Mouse (Mus musculus) erythroblast, adult 5-6 weeks (primary cell): Measurements from ENCODE around the gene Nme2. TPM values are rescaled to one million over a fixed set of nuclear protein-coding genes. Genes with fewer than 3 reads are reported as not detected.
"Not testable (repeated sequence)": the region's sequence is repeated elsewhere in the genome, so short reads cannot be mapped to it uniquely, and the experiment has no call there.

Source experiments
- ATAC-seq: replicated peaks from 2 replicates; pipeline ENCODE4 v1.8.0; 2016; ENCODE audit warnings: moderate number of reproducible peaks, mild to moderate bottlenecking, moderate TSS enrichment, inconsistent platforms; ENCODE audit not compliant: poor library complexity, low FRiP score, severe bottlenecking
- total RNA-seq, 2 experiments: library from RNA; stranded (forward) in 1 of 2; stranded (reverse) in 1 of 2; fragments of 150-400 nt in 1 of 2; fragments of 200-764, 138-1000 nt in 1 of 2; gene quantifications; 2 replicates each; pipeline versions ENCODE4 v1.2.3 to v1.2.4; 2015 to 2017; ENCODE audit warnings: low replicate concordance in 2 of 2

Gene Nme2
- total RNA-seq, 2 experiments from 2014 or later = 11.8 to 53.4 TPM

DNA sequence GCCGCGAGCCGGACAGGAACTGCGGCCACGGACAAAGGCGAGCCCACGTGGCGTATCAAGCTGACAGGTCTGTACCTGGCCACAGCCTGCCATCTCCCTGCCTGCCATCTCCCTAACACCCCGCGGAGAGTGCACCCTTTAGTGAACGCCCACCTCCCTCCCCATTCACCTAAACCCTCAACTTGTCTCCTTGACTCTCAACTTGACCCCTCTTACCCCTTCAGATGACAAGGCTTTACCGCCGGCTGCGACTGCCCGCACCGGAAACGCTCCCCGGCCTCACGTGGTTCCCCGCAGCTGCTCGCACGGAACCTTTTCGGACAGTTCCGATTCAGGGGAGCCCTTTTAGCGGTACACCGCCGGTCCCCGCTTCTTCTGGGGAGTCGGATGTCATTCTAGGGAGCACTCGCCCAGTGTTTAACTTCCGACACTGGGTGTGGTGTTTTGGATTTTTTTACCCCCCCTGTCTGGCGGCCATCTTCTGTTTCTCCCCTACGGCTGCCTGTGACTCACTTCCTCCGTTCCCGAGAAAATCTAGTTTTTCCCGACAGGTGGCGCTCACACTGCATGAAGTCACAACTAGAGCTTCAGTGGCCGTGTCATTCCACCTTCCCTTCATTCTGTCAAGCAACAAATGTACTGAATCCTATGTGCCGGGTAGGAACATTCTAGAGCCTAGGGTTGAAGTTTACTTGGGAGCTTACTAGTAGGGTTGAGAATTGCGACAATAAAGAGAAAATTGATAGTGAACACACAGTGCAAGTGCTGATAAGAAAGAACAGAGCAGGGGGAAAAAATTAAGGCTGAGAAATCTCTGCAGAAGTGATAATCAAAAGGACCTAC, 12.2 kb upstream of the Nme2 start, which contains the start of the genes Gm20390 and Nme1:
TSS of gene Gm20390 (minus strand) at position 289 of the 843 bp plus-strand sequence.
TSS of gene Nme1 (minus strand) at position 517 of the 843 bp plus-strand sequence.
- ATAC-seq = peak; percentile 94

DNA sequence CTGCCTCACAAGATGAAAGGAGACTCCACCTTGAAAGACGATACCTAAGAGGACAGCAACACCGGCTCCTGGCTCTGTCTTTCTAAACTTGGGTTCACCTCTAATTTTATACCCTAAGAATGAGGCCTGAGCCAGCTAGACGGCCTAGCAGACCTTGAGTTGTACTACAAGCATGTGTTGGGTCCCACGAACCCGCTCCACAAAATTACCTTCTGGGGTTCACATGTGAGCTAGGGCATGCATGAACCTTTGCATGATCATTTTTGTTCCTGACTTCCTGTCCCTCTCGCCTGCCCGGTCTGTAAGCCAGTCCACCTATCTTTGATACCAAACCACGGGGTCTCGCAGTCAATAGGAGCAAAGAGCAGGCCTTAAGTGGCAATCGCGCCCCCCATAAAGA, 11.3 kb upstream of the Nme2 start:
- ATAC-seq = peak; percentile 12; the same call in 1 of the 2 replicates

DNA sequence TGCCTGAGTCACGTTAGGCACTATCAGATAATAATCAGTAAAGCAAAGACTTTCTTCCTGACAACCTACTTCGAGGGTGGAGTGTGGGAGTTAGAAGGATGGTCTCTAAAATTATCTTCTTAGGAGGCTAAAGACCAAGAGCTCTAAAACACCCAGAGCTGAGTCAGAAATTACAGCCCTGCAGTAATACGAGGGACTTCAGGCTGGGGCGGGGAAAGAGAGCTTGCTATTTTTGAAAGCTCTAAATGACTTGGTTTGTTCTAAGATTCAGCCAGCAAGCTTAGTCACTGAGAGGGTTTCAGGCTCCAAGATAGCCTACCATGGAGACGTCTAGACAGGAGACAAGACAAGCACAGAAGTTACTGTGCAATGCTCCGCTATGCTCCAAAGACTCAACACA, 9.3 kb upstream of the Nme2 start:
- ATAC-seq = no peak

DNA sequence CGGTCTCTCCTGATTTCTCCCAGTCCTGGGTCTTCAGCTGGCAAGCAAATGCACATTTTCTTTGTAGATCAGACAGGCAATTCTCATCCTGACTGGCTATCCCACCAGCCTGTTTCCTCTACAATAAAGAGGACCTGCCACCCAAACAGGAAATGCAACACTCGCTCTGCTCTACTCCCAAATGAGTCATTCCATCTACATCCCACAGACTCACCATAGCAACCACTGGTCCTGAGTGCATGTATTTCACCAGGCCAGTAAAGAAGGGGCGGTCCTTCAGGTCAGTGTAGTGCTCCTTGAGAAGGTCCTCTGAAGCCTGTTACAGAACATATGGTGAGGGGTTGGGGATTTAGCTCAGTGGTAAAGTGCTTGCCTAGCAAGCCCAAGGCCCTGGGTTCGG, 7.0 kb upstream of the Nme2 start:
- no peak for ATAC-seq

DNA sequence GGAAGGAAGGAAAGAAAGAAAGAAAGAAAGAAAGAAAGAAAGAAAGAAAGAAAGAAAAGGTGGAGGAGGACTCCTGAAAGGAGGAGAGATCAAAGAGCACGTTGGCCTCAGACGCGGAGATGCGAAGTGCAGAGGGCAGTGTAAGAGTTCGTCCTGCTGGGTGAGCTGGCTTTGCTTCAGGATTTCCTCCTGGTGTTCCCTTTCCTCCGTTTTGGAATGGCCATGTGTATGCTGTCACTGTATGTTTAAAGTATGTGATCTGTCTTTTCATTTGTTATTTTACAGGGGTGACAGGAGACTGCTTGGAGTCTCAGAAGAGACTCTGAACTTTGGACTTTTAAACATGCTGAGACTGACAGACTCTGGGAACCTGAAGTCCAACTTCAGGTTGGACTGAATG, 5.4 kb upstream of the Nme2 start:
- ATAC-seq = no peak

DNA sequence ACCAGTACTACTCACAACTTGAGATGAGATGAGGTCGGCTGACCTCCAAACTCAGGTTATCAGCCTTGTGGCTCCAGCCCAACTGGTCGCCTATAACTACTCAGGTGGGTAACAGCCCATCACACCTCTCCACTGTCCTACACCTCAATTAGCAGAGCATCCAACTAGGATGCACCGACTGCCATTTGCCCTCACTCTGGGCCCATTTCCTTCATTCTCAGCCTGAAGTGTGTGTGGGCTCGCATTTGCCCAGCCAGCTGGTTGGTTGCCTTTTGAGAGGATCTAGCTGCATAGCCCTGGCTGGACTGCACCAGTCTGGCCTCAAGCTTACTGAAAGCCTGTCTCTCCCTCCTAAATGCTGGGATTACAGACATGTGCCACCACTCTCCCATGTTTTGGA, 1.7 kb upstream of the Nme2 start:
- no peak for ATAC-seq

DNA sequence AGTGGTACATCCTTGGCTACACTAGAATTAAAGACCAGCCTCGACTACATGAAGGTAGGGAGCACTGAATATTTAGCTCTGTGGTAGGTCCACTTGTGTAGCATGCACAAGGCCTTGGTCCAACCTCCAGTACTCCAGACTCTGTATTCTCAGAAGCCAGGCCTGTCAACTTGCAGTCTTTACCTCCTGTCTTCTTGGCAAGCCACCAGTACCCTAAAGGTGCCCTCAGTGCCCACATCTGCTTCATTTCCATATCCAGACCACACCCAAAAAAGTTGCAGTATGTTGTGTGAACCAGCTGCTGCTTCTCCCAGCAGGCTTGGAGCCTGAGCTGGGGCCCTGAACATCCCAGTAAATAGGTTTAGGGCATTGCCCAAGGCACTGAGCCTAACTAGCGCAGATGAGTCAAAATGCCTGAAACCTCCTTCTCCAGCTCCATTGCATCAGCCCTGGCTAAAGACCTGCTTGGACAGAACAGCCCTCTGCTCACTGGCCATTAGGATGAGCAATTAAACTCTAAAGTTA, 1.0 kb upstream of the Nme2 start:
- ATAC-seq = no peak

DNA sequence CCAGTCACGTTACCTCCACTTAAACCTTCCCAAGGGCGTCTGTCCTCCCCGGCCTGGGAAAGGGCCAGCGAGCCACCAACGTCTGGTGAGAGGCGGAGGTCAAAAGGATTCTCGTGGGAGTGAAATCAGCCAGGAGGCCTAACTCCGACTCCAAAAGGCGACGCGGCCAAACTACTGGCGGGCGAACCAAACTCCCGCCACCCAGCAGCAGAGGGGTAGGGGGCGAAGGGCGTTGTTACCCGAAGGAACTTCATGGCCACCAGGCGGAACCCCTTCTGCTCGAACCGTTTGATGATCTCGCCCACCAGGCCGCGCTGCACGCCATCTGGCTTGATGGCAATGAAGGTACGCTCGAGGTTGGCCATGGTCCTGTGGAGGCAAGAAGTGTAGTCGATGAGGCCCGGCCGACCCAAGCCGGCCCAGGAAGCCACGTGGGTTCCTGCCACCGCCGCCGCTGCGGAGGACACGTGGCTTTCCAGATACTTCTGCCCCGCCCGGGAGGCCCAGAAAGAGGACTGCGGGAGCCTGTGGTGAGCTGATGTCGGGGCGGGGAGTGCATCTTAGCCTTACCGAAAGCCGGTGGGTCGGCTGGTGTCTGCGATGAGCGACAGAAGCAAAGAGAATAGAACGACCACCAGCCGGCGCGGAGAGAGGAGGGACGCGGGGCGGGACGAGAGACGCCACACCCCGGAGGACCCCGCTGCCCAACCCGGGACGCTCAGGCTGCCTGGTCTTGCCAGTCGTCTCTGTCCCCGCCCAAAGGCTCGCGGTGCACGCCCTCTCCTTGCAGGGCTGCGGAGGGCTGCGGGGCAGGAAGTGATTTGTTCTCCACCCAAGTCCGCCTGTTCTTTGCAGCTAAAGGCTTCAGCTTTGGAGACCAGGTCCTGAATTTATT, 556 bp downstream of the Nme2 start:
- peak; percentile 96 for ATAC-seq

DNA sequence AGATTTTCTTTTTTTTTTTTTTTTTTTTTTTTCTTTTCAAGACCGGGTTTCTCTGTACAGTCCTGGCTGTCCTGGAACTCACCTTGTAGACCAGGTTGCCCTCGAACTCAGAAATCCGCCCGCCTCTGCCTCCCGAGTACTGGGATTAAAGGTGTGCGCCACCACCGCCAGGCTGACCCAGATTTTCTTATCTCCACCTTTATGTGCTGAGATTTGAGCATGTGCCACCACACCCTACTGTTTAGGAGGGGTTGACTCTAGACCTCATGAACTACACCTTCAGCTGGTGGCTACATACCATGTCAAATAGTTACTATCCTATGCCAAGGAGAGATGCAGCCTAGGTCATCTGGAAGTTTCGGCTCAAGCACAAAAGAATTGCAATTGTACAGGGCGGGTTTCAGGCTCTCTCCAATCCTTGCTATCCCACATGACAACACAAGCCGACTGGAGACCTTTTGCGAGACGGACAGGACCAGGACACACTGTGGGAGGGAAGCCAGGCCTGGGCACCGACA, 1.3 kb downstream of the Nme2 start:
- no peak for ATAC-seq

DNA sequence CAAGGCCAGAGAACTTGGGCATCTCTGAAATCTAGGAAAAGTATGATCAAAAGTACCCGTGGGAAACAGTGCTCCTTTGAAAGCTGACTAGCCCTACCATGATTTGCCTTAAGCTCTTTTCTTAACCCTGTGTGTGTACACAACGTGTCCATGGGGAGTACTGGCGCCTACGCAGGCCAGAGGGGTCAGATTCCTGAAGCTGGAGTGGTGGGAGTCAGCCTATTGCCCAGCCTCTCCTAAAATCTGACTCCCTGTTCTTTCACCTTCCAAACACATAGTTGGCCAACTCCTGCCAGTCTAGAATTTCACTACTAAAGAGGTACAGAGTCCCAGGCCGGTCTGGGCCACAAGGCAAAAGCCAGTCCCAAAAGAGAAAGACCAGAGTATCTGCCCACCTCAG, 3.7 kb downstream of the Nme2 start:
- no peak for ATAC-seq

DNA sequence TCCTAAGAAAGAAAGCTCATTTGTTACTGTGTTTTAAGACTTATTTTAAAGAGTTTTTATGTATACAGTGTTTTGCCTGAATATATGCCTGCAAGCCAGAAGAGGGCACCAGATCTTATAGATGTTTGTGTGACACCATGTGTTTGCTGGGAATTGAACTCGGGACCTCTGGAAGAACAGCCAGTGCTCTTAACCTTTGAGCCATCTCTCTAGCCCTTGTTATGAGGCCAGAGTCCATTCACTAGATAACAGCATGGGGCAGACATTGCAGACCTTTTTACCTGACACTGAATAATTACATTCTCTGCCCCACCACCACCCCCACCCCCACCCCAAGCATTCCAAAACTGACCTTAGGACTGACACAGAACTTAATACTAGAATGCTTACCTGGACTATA, 6.0 kb downstream of the Nme2 start:
- no peak for ATAC-seq

DNA sequence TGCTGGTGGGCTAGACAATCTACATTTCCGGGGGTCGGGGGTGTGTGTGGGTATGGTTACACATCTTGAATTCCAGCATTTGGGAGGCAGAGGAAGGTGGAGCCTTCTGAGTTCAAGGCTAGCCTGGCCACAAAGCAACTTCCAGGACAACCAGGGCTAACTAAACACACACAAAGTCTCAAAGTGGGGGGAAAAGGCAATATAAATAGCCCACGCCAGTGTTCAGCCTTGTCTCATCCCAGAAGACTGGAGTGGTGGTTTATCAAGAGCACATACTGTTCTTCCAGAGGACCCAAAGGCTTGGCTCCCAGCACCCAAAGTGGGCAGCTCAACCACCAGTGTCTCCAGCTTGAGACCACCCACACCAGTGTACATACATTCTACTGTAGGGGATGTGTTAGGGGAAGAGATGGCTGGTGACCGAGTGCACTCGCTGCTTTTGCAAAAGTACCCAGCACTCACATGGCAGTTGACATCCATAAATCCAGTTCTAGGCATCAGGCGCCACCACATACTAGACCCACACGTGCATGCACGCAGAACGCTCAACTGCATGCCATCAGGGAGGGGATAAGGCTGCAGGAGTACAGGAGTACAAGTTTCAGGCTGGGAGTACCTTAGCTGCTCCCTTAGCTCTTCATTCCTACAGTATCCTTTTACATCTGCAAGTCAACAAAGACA, 7.0 kb downstream of the Nme2 start:
- no peak for ATAC-seq

DNA sequence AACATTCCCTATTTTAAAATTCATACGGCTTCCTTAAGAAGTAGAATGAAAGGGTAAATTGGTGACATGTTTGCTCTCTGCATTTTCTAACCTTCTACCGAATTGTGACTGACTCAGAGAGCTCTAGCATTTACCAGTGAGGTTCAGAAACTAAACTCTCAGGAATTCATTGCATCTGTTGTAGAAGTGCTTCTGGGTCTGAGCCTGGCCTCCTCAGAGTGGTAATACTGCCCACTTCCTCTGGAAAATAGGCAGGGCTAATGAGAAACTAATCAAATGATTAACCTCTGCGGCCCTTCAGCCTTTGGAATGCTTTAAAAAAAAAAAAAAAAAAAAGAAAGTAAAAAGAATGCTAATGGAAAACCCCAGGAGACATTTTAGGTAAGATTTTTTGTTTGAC, 11.1 kb downstream of the Nme2 start:
- ATAC-seq = no peak

DNA sequence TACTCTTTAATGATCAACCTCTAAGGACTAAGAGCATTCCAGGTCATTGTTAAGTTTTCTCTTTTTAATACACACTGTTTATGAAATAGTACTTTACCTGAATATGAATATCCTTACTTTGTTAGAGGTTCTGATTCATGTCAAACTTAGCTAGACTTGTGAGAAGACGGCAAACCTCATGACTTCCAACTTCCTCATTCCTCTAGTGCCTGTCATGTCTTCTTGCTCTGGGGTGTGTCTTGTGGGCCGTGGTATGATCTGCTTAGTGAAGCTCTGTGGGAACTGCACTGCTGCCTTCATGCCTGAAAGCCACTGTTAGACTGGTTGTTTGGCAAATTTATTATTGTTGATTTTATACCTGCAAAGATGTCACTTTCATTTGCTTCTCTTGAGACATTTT, 15.2 kb downstream of the Nme2 start:
- ATAC-seq = no peak

DNA sequence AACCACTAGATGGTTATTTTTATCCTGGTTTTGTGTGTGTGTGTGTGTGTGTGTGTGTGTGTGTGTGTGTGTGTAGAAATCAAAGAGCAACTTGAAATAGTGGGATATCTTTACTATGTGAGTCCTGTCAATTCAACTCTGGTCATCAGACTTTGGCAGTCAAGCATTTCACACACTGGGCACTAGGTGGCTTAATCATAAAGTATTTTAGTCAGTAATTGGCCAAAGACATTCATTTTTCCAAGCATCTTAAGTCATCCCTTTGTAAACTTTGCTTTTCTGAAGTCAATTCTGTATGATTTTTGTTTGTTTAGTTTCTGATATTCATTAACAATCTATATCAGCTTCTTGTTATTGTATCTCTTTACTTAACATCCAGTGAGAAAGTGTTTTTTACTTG, 27.0 kb downstream of the Nme2 start:
- no peak for ATAC-seq

DNA sequence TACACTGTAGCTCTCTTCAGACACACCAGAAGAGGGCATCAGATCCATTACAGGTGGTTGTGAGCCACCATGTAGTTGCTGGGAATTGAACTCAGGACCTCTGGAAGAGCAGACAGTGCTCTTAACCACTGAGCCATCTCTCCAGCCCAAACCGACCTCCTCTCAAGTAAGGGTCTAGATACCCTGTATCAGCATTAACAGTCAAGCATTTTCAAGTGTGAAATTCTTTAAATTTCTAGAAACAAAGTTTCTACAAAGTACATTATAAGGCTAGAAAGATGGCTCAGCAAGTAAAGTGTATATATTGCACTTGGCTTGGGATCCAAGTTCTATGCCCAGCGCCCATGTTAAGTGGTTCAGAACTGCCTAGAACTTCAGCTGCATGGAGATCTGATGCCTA, 41.0 kb downstream of the Nme2 start:
- ATAC-seq = not testable (repeated sequence)

DNA sequence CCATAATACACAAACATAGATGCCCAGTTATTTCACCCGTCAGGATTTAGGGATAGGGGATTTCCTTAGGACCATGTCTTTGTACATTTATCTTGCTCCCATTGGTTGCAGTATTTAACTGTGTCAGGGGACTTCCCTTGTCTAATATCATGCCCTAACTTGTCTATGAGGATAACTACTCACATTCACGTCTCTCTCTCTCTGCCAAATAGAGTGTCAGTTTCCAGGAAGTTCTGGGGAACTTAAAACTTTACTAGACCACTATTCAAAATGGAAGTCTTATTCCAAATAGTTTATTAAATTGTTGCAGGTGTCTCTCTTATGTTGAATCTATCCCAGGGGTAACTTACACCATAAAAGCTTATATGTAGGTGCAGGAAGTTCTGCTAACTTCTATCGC, 44.5 kb downstream of the Nme2 start:
- no peak for ATAC-seq

DNA sequence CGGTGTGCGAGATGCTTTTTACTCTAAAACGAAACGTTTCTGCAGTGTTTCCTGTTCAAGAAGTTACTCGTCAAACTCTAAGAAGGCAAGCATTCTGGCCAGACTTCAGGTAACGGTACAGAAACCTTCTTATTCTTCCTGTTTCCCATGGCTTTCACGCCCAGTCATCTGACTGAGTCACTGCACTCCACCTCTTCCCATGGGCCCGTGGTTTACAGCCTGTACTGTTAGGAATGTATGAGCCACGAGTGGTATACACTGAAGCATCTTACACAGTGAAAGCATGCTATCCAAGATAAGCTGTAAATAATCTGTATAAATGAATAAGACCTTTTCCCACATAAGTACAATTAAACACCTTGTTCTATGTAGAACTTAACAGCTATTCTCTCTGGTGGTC, 47.2 kb downstream of the Nme2 start:
- ATAC-seq = no peak

DNA sequence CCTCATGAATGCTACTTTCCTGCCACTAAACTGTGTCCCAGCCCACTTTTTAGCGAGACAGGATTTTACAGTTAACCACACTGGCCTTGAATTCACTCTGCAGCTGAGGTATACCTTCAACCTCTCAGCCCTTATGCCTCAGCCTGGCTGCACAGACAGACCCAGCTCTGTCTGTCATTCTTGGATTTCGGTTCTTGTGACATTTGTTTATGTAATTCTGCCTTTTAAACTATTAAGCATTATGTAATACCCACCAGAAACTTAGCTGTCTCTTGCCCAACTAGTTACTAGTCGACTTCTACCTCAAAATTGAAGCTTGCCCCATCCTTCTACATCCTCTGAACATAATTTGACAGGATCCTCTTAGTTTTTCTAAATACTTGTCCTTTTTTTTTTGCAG, 48.2 kb downstream of the Nme2 start:
- ATAC-seq = no peak

DNA sequence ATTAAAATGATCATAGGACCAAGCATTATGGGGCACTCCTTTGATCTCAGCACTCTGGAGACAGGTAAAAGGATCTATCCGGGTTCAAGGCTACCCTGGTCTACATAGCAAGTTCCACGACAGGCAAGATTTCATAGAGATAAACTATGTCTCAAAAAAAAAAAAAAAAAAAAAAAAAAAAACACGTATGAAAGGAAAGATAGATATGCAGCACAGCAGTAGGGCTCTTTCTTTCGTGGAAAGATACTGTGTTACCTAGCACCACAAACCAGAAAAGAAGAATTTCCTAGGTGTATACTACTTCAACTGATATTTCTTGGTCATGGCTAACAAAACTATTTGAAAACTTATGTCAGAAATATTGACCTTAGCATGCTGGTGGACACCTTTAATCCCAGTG, 49.2 kb downstream of the Nme2 start:
- no peak for ATAC-seq
